Mouse (Mus musculus) pancreas, adult 10 weeks (tissue): ENCODE measurements around the gene Tbc1d17. TPM values are rescaled to one million over a fixed set of nuclear protein-coding genes. Genes with fewer than 3 reads are reported as not detected.

ENCODE experiments used
- polyA plus RNA-seq: library from polyadenylated mRNA; stranded (reverse); fragments of 350-450 nt; fragmentation: Illumina TruSeq; extraction: RNeasy Lipid Tissue Mini Kit (QIAGEN cat#74804); gene quantifications from one replicate; pipeline ENCODE4 v1.2.3, GENCODE M21; 2015; ENCODE audit warnings: low read depth, low replicate concordance; ENCODE audit not compliant: insufficient read depth

Gene Tbc1d17
- polyA plus RNA-seq = 19.6 TPM

DNA sequence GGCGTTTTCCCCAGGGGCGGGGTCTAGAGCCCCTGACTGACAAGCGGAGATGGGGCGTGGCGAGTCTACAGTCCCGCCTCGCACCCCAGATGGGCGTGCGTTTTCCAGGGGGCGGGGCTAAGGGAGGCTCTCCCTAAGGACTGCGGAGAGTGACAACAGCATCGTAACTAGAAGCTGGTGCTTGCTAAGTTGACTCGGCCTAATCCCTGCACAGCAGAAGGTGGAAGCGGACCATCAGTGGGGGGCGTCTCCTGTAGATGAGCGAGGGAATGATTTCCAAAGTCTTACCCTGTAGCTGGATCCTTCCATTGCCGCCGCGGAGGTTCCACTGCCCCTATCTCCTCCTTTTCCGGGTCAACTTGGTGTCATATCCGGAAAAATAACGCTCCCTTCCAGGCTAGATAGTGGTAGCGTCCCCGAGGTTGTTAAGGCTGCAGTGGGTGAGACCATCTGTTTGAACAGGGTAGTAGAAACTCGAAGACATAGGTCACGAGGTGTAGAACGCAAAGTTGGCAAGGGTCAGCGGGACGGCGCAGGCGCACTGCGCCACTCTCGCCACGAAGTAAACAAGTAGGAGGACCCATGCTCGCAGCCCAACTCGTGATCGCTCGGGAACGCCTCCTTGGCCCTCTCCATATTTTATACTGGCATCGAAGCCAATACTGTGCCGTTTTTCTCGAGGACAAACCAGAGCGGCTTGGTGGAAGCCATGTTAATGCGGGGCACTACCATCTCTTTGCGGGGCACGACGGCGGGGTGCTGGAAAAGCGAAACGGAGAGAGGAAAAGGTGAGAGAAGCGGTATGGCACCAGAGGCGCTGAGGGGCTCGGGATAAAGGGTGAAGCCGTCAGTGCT lies at the start of gene Tbc1d17, which contains the start of gene Akt1s1:
Tbc1d17 (minus strand) TSS at position 519 of the 855 bp plus-strand sequence.
Akt1s1 (plus strand) TSS at position 431 of the 855 bp plus-strand sequence.

GRCm38 (mm10) chr7:44895593-44896434 lies 46.9 kb upstream of the Tbc1d17 start, which contains the start of gene Fuz:
TSS of gene Fuz (plus strand) at chr7:44896079.

GRCm38 (mm10) chr7:44892276-44892921 lies 43.5 kb upstream of the Tbc1d17 start, which contains the start of gene Med25:
TSS of gene Med25 (minus strand) at chr7:44892712.

GRCm38 (mm10) chr7:44869697-44870528 lies 21.0 kb upstream of the Tbc1d17 start, which contains the start of gene Ptov1:
TSS of gene Ptov1 (minus strand) at chr7:44869788.

DNA sequence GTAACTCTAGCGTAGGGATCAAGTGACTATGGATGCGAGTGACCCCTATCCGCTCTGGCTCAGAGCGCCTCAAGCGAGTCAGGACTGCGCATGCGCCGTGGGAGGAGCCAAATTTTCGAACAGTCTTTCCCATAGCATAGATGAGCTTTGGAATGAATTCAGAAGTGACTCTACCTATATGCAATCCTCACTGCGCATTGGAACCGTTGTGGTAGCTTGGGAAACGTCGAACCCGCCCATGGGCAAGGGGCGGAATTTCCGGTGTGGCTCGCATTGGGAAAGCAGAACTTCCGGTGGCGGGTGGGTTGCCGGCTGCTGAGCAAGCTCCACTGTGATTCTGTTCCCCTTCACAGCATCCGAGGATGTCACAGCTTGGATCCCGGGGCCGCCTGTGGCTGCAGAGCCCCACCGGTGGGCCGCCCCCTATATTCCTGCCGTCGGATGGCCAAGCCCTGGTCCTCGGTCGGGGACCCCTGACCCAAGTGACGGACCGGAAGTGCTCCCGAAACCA lies 8.2 kb upstream of the Tbc1d17 start, which contains the start of gene Pnkp:
Pnkp (plus strand) TSS at position 98 of the 511 bp plus-strand sequence.

GRCm38 (mm10) chr7:44816470-44817021 lies 32.3 kb downstream of the Tbc1d17 start, which contains the start of gene Atf5:
TSS of gene Atf5 (minus strand) at chr7:44816658.

DNA sequence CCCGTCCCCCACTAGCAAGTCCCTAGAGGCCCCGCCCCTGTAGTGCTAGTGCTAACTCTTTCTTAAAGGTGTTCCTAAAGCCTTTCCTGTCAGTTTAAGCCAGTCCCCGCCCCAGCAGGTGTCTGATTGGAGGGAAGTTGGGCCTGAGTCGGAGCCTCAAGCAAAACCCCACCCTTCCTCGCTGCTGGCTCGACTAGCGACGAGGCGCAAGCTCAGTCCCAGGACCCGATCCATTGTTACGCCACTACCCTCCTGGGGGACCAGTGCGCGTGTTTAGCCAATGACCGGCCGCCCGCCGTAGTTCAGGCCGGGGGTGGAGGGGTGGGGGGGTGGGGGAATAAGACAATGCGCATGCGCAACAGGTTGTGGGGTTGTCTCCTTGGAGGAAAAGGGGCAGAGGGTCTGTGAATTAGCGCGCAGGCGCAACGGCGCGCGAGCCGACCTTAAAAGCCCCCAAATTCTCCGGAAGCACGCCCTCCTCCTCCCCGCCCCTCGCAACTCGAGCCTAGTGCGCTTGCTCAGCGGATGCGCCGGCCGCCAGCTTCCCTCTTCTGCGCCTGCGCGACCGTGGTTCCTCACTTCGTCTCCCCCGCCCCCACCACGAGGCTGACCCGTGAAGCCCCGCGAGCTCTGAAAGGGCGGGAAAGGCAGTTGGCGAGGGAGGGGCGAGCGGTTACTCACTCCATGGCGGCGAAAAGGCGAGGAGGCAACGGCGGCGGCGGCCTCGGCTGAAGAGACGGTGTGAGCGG lies 33.0 kb downstream of the Tbc1d17 start, which contains the start of the genes Nup62 and Il4i1:
Nup62 (plus strand) TSS at position 368 of the 749 bp plus-strand sequence.
Il4i1 (plus strand) TSS at position 667 of the 749 bp plus-strand sequence.

Other genes starting within 250 kb of the Tbc1d17 start
- 5.7 TPM for gene Myh14, start 178.2 kb downstream of the Tbc1d17 start, polyA plus RNA-seq
- gene Izumo2, start 140.3 kb downstream of the Tbc1d17 start, polyA plus RNA-seq = not detected
- 4.8 TPM for gene Vrk3, start 100.7 kb downstream of the Tbc1d17 start, polyA plus RNA-seq
- 0.28 TPM for gene Zfp473, start 98.0 kb downstream of the Tbc1d17 start, polyA plus RNA-seq
- 5.4 TPM for gene Nup62, start 33.0 kb downstream of the Tbc1d17 start, polyA plus RNA-seq
- gene Il4i1, start 32.7 kb downstream of the Tbc1d17 start, polyA plus RNA-seq = not detected
- 44.5 TPM for gene Atf5, start 32.4 kb downstream of the Tbc1d17 start, polyA plus RNA-seq
- gene Akt1s1, start 88 bp downstream of the Tbc1d17 start, polyA plus RNA-seq = 13.5 TPM
- 11.9 TPM for gene Pnkp, start 8.1 kb upstream of the Tbc1d17 start, polyA plus RNA-seq
- 49.5 TPM for gene Ptov1, start 20.7 kb upstream of the Tbc1d17 start, polyA plus RNA-seq
- gene Med25, start 43.6 kb upstream of the Tbc1d17 start, polyA plus RNA-seq = 20.6 TPM
- gene Fuz, start 47.0 kb upstream of the Tbc1d17 start, polyA plus RNA-seq = 9.6 TPM
- 13.8 TPM for gene Ap2a1, start 80.4 kb upstream of the Tbc1d17 start, polyA plus RNA-seq
- gene Tsks, start 94.1 kb upstream of the Tbc1d17 start, polyA plus RNA-seq = not detected
- 3.9 TPM for gene Cpt1c, start 125.8 kb upstream of the Tbc1d17 start, polyA plus RNA-seq
- 31.9 TPM for gene Prmt1, start 137.5 kb upstream of the Tbc1d17 start, polyA plus RNA-seq
- 70.4 TPM for gene Irf3, start 148.6 kb upstream of the Tbc1d17 start, polyA plus RNA-seq
- 2.8 TPM for gene Bcl2l12, start 149.6 kb upstream of the Tbc1d17 start, polyA plus RNA-seq
- gene Scaf1, start 167.3 kb upstream of the Tbc1d17 start, polyA plus RNA-seq = 17.4 TPM
- 29.2 TPM for gene Rras, start 168.9 kb upstream of the Tbc1d17 start, polyA plus RNA-seq
- 5.3 TPM for gene Prr12, start 203.8 kb upstream of the Tbc1d17 start, polyA plus RNA-seq
- gene Nosip, start 213.3 kb upstream of the Tbc1d17 start, polyA plus RNA-seq = 12.8 TPM
- gene Prrg2, start 213.6 kb upstream of the Tbc1d17 start, polyA plus RNA-seq = 13.8 TPM
- gene Rcn3, start 243.1 kb upstream of the Tbc1d17 start, polyA plus RNA-seq = 25.7 TPM